Mouse (Mus musculus): ENCODE results near the gene Gm40193.

DNA sequence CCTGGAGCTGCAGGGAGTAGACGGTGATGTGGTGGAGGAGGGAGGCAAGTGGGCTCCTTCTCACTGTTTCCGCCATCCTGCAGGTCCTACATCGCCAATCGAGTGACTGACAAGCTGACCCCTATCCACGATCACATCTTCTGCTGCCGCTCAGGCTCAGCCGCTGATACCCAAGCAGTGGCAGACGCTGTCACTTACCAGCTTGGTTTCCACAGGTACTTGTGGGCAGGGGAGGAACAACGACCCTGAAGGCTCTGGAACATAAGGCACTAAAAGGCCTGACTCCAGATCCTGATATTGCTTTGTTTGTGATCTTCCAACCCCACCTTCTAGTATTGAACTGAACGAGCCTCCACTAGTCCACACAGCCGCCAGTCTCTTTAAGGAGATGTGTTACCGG, 6.5 kb downstream of the Gm40193 start:
- TF ChIP-seq POLR2A (IDR thresholded peaks at IDR 0.05; ENCODE audit: insufficient read length, low read depth): no peak
- TF ChIP-seq TCF12 (IDR thresholded peaks at IDR 0.05; ENCODE audit: insufficient read depth, poor library complexity, severe bottlenecking): no peak
- no peak for TF ChIP-seq POLR2AphosphoS2 (IDR thresholded peaks at IDR 0.05; ENCODE audit: insufficient read length, low read depth)
- no peak for TF ChIP-seq REST (IDR thresholded peaks at IDR 0.05; ENCODE audit: insufficient read depth, insufficient read length)
- TF ChIP-seq CEBPB (IDR thresholded peaks at IDR 0.05; ENCODE audit: insufficient read depth, poor library complexity, severe bottlenecking): no peak
- TF ChIP-seq MAX (IDR thresholded peaks at IDR 0.05; ENCODE audit: low read depth): no peak
- no peak for TF ChIP-seq USF1 (IDR thresholded peaks at IDR 0.05; ENCODE audit: low read depth)
- TF ChIP-seq MYOD1 (IDR thresholded peaks at IDR 0.05; ENCODE audit: control insufficient read depth in 1 of 3, insufficient read length in 2 of 3, low read depth in 2 of 3): no peak
